Mouse (Mus musculus) thymus, adult 2 months (tissue): ENCODE data around the gene Tfap2a.

Experiments used
- CTCF ChIP-seq: fragments of 200-500 bp; IDR thresholded peaks from 2 replicates; pipeline ENCODE4 v1.5.1; 2012; ENCODE audit warnings: mild to moderate bottlenecking, control low read depth, low read length, moderate library complexity, borderline replicate concordance; ENCODE audit not compliant: control insufficient read depth, poor library complexity, insufficient read depth; ENCODE audit errors: extremely low read depth
- POLR2A ChIP-seq: fragments of 200-500 bp; IDR thresholded peaks from 2 replicates; pipeline ENCODE4 v1.6.1; 2012; ENCODE audit warnings: mild to moderate bottlenecking, low read length, control low read depth, moderate library complexity; ENCODE audit not compliant: control insufficient read depth, poor library complexity, insufficient read depth; ENCODE audit errors: extremely low read depth

DNA sequence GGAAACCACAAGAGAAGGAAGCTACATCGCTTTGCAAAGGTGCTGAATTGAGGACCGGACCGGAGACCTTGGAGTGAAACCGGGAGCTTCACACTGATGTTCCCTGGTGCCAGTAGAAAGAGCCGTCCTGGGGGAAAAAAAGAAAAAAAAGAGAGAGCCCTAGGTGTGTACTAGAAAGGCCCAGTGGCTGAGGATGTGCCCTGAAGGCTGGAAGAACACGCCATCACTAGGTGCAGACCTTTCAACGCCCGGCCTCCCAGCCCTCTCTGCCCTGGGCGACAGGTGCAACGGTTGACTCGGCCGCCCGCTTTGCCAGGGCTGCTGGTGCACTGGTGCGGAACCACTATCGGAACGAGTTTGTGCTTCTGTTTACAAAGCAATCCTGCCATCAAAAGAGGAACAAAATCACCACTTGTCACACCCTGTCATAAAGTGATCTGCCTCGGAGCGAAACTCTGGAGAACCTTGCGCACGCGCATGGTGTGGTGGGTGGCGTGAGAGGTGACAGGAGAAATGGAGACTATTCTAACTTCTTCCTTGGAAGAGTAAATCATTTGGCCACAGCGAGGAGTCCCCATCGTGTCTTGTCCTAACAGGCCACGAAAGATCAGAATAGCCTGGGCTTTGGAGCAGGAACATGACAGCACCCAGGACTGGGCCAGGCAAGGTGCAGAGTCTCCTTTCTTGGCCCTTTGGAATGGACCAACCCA lies 3.8 kb upstream of the Tfap2a start:
- TF ChIP-seq CTCF (no peak), POLR2A (no peak)
